Mouse (Mus musculus) kidney, embryonic 15.5 days (tissue): ENCODE data around the gene Aarsd1. TPM values are rescaled to one million over a fixed set of nuclear protein-coding genes. Genes with fewer than 3 reads are reported as not detected.
"Not testable (repeated sequence)": the region's sequence is repeated elsewhere in the genome, so short reads cannot be mapped to it uniquely, and the experiment has no call there.

ENCODE experiments used
- ATAC-seq: fragments of 200-750 bp; cut with Nextera tagmentation; replicated peaks from 2 replicates; pipeline ENCODE4 v1.8.0; 2017; ENCODE audit warnings: moderate TSS enrichment; ENCODE audit not compliant: low FRiP score
- H3K27ac ChIP-seq: fragments of 300-500 bp; sonication (generic); 2 replicates; pipeline ENCODE4 v1.5.1; 2015; ENCODE audit warnings: mild to moderate bottlenecking, inconsistent platforms
- H3K27me3 ChIP-seq: fragments of 300-500 bp; sonication (generic); 2 replicates; pipeline ENCODE4 v1.6.1; 2015; ENCODE audit warnings: inconsistent platforms
- H3K36me3 ChIP-seq: fragments of 300-500 bp; sonication (generic); 2 replicates; pipeline ENCODE4 v1.6.1; 2015; ENCODE audit warnings: inconsistent platforms
- H3K4me1 ChIP-seq: fragments of 300-500 bp; sonication (generic); 2 replicates; pipeline ENCODE4 v1.6.1; 2015; ENCODE audit warnings: inconsistent platforms
- H3K4me2 ChIP-seq: fragments of 300-500 bp; sonication (generic); 2 replicates; pipeline ENCODE4 v1.6.1; 2015; ENCODE audit warnings: moderate library complexity, mild to moderate bottlenecking, inconsistent platforms
- H3K4me3 ChIP-seq: fragments of 300-500 bp; sonication (generic); replicated peaks from 2 replicates; pipeline ENCODE4 v1.5.1; 2015; ENCODE audit warnings: mild to moderate bottlenecking, inconsistent platforms
- H3K9ac ChIP-seq: fragments of 300-500 bp; sonication (generic); 2 replicates; pipeline ENCODE4 v1.6.1; 2015; ENCODE audit warnings: mild to moderate bottlenecking, inconsistent platforms
- H3K9me3 ChIP-seq: fragments of 300-500 bp; sonication (generic); replicated peaks from 2 replicates; pipeline ENCODE4 v1.6.1; 2016; ENCODE audit warnings: inconsistent platforms
- WGBS: fragments of 180-500 bp; shearing (Covaris S2); methylation state at CpG from one replicate; pipeline ENCODE4 v1.1.7; 2015; ENCODE audit warnings: mixed read lengths; 5-methylcytosine and 5-hydroxymethylcytosine counted together
- polyA plus RNA-seq: library from polyadenylated mRNA; unstranded; fragments of >200 nt; fragmentation: Nextera tagmentation; extraction: Ambion mirVana; gene quantifications from 2 replicates; pipeline ENCODE4 v1.2.1, GENCODE M21; 2015

Aarsd1 gene
- polyA plus RNA-seq, 1 experiment from 2014 or later: 87.2 TPM

DNA sequence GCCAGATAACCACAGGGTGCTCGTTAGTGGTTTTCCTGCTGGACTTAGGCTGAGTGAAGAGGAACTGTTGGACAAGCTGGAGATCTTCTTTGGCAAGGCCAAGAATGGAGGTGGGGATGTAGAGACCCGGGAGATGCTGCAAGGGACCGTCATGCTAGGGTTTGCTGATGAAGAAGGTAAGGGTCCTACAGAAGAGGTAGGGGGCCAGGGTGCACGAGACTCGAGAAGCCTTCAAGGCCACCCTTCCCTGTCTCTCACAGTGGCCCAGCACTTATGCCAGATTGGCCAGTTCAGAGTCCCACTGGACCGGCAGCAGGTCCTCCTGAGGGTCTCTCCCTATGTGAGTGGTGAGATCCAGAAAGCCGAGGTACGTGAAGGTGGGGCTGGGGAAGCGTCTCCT lies 40.2 kb upstream of the Aarsd1 start:
- H3K4me2 ChIP-seq: no peak overlapping the region
- no peak overlapping the region for H3K9ac ChIP-seq
- no peaks in the 10 kb centered on the region for H3K27me3 ChIP-seq
- H3K9me3 ChIP-seq: no peaks in the 10 kb centered on the region
- ATAC-seq: 0 out of 2 replicates have a peak, but pooled peaks have one; percentile 19
- no peak overlapping the region for H3K4me3 ChIP-seq
- peaks cover 51% of the 10 kb centered on the region for H3K36me3 ChIP-seq
- peaks cover 42% of the 10 kb centered on the region for H3K4me1 ChIP-seq
- 95% methylated on average over 9 of the region's 9 CpGs for WGBS
- no peak overlapping the region for H3K27ac ChIP-seq

DNA sequence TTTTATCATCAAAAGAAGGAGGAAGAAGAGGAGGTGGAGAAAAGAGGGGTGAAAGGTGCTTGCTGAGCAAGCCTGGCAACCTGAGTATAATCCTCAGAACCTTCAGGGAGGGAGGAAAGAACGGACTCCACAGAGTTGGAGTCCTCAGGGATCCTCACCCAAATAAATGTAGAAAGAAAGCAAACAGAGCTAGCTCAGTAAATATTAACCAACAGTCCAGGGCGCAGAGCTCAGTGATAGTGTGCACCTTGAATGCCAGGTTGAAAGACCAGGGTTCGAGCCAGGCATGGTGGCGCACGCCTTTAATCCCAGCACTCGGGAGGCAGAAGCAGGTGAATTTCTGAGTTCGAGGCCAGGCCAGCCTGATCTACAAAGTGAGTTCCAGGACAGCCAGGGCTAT lies 38.2 kb upstream of the Aarsd1 start:
- Histone ChIP-seq H3K9ac (no peak overlapping the region), H3K4me2 (no peak overlapping the region), H3K4me3 (no peak overlapping the region), H3K9me3 (no peaks in the 10 kb centered on the region), H3K36me3 (peaks cover 32% of the 10 kb centered on the region), H3K4me1 (peaks cover 37% of the 10 kb centered on the region), H3K27me3 (no peaks in the 10 kb centered on the region), H3K27ac (no peak overlapping the region)
- ATAC-seq: no peak
- 86% methylated on average over 7 of the region's 7 CpGs for WGBS

DNA sequence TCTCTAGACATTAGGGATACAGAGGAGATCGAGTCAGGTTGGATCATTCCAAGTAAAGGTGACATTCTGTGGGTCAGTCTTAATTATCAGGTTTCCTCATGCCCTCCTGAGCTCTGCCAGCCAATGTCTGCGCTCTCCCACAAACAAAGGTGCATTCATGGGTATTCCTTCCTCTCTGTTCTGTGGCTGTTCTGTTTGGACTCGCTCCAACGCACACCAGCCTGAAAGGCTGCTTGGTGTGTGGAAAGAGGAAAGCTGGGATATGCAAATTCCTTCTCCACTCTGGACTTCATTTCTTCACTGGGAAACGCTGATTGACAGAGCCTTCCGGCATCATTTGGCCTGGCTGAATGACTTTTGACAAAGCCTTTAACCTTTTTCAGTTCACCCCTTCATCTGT lies 37.3 kb upstream of the Aarsd1 start:
- Histone ChIP-seq H3K4me3 (no peak overlapping the region), H3K4me1 (peaks cover 29% of the 10 kb centered on the region), H3K4me2 (no peak overlapping the region), H3K27me3 (no peaks in the 10 kb centered on the region), H3K9ac (no peak overlapping the region), H3K9me3 (no peaks in the 10 kb centered on the region), H3K27ac (peak overlapping the region; percentile 52; the same call in 1 of the 2 replicates), H3K36me3 (peaks cover 23% of the 10 kb centered on the region)
- 50% methylated on average over 6 of the region's 6 CpGs for WGBS
- ATAC-seq: peak; percentile 22; the same call in 1 of the 2 replicates

DNA sequence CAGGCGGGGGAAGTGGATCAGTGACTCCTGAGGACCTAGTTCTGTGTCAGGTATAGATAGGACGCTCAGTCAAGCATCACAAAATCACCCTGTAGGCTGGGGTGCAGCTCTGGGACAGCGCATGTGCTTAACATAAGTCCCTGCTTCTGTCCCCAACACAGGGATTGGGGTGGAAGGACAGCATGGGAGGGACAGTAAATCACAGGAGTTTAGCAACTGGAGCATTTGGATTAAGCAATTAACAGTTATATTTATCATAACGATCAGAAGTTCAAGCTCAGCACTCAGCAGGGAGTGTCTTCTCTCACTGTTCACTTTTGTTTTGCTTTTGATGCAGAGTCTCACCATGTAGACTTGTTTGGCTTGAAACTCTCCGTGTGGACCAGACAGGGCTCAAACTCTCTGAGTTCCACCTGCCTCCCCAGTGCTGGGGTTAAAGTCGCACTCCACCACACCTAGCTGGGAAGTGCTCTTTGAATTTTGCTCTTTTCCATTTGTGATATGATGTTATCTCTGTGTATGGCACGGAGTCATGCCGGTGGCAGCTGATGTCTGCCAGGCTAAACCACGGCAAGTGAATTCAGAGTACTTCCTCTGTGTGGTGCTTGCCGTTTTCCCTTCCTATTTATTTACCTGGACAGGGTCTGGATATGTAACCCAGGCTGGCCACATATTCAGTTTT lies 34.8 kb upstream of the Aarsd1 start:
- ATAC-seq: no peak
- WGBS: 61% methylated on average over 10 of the region's 10 CpGs
- H3K27ac ChIP-seq: no peak overlapping the region
- H3K36me3 ChIP-seq: no peaks in the 10 kb centered on the region
- H3K9ac ChIP-seq: no peak overlapping the region
- no peaks in the 10 kb centered on the region for H3K27me3 ChIP-seq
- H3K4me1 ChIP-seq: peaks cover 37% of the 10 kb centered on the region
- no peak overlapping the region for H3K4me2 ChIP-seq
- no peaks in the 10 kb centered on the region for H3K9me3 ChIP-seq
- H3K4me3 ChIP-seq: no peak overlapping the region

DNA sequence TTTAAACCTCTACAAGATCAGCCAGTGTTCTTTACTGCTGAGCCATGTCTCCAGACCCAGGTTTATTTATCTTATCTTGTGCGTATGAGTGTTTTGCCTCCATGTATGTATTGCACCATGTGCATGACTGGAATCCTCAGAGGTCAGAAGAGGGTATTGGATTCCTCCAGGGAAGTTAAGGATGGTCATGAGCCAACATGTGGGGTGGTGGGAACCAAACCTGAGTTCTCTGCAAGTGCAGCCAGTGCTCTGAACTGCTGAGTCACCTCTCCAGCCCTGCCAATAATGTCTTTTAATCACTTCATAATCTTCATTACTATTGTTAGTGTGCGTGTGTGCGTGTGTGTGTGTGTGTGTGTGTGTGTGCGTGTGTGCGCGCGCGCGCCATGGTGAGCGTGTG lies 34.1 kb upstream of the Aarsd1 start:
- Histone ChIP-seq H3K9me3 (no peaks in the 10 kb centered on the region), H3K9ac (no peak overlapping the region), H3K4me2 (no peak overlapping the region), H3K27ac (no peak overlapping the region), H3K36me3 (peaks cover 5% of the 10 kb centered on the region; the same call in 1 of the 2 replicates), H3K4me3 (no peak overlapping the region), H3K27me3 (no peaks in the 10 kb centered on the region), H3K4me1 (peaks cover 37% of the 10 kb centered on the region)
- 93% methylated on average over 10 of the region's 10 CpGs for WGBS
- no peak for ATAC-seq

DNA sequence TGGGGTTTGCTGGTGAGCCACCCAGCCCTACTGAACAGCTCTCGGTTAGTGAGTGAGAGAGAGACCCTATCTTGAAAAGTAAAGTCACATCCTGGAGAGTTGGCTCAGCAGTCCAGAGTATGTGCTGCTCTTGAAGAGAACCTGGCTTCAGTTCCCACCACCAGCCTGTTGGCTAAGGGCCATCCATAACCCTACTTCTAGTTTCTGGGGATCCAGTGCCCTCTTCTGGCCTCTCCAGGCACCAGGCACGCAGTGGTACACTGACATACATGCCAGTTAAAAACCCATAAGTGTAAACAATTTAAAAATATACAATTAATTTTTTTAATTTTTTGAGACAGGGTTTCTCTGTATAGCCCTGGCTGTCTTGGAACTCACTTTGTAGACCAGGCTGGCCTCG lies 33.0 kb upstream of the Aarsd1 start:
- 86% methylated on average over 3 of the region's 3 CpGs for WGBS
- peaks cover 12% of the 10 kb centered on the region for H3K36me3 ChIP-seq
- ATAC-seq: no peak

DNA sequence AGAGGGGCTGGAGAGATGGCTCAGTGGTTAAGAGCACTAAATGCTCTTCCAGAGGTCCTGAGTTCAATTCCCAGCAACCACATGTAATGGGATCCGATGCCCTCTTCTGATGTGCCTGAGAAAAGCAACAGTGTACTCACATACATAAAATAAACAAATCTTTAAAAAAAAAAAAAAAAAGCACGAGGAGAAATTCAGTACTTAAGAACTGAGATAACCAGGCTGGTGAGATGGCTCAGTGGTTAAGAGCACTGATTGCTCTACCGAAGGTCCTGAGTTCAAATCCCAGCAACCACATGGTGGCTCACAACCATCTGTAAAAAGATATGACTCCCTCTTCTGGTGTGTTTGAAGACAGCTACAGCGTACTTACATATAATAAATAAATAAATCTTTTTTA lies 32.2 kb upstream of the Aarsd1 start:
- H3K9ac ChIP-seq, ATAC-seq, H3K4me2 ChIP-seq, H3K4me3 ChIP-seq, H3K27me3 ChIP-seq, H3K27ac ChIP-seq, H3K9me3 ChIP-seq: not testable (repeated sequence)
- peaks cover 20% of the 10 kb centered on the region for H3K36me3 ChIP-seq
- WGBS: 82% methylated on average over 4 of the region's 4 CpGs
- H3K4me1 ChIP-seq: peaks cover 32% of the 10 kb centered on the region

More for the DNA sequence above, 33.0 kb upstream of the Aarsd1 start:
- no peaks in the 10 kb centered on the region for H3K27me3 ChIP-seq
- H3K9ac ChIP-seq: no peak overlapping the region
- H3K4me3 ChIP-seq: no peak overlapping the region
- no peak overlapping the region for H3K4me2 ChIP-seq
- peaks cover 34% of the 10 kb centered on the region for H3K4me1 ChIP-seq
- H3K27ac ChIP-seq: no peak overlapping the region
- no peaks in the 10 kb centered on the region for H3K9me3 ChIP-seq

DNA sequence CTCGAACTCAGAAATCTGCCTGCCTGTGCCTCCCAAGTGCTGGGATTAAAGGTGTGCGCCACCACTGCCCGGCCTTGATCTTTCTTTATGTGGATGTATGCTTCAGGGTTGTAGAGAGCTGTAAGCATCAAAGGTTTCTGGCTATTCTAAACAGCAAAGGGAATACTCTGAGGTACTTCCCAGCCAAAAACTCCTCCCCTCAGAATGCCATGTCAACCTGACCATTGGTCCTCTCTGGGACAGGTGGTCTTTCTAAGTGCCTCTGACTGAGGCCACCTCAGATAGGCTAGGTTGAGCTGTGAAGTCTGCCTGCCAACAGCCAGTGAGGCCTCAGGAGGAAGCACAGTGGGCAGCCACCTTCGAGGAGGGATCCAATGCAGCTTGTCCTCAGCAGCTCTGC lies 31.5 kb upstream of the Aarsd1 start:
- H3K9me3 ChIP-seq: no peaks in the 10 kb centered on the region
- H3K27me3 ChIP-seq: no peaks in the 10 kb centered on the region
- H3K27ac ChIP-seq: peak overlapping the region; percentile 59
- WGBS: 84% methylated on average over 4 of the region's 4 CpGs
- no peak for ATAC-seq
- peak overlapping the region; percentile 53 for H3K4me2 ChIP-seq
- peak overlapping the region; percentile 23; the same call in 1 of the 2 replicates for H3K9ac ChIP-seq
- H3K36me3 ChIP-seq: peaks cover 27% of the 10 kb centered on the region
- H3K4me3 ChIP-seq: peak overlapping the region; percentile 45
- peaks cover 32% of the 10 kb centered on the region for H3K4me1 ChIP-seq

DNA sequence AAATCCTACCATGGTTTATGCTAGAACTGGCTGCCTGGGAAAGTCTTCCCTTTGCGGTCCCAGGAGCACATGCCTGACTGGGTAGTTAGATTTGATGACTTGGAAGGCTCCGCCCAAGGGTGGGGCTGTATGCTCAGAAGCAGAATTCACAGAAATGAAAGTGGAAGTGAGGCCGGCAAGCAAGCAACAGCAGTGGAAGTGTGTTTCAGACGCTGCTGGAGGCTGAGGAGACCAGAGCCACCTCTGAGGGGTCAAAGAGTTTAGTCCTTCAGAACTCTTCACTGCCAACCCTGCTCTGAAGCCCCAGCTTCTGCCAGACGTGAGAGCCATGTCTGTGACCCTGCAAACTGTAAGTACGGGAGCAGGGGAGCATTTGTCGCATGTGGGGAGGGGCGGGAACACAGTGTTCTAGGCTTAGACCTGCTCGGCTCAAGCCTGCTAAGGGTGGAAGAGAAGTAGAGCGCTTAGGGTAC lies 30.9 kb upstream of the Aarsd1 start, which contains the start of gene Ifi35:
TSS of gene Ifi35 (plus strand) at position 134 of the 473 bp plus-strand sequence.
- peak within 1 kb of the TSS; percentile 45 for H3K4me3 ChIP-seq
- peak; percentile 78 for ATAC-seq
- peak within 1 kb of the TSS; percentile 59 for H3K27ac ChIP-seq
- WGBS: 20% methylated on average over 10 of the region's 10 CpGs
- no peaks in the 10 kb centered on the region for H3K9me3 ChIP-seq
- H3K4me2 ChIP-seq: peak within 1 kb of the TSS; percentile 53
- peaks cover 37% of the 10 kb centered on the region for H3K4me1 ChIP-seq
- H3K9ac ChIP-seq: peak within 1 kb of the TSS; percentile 23
- peaks cover 33% of the 10 kb centered on the region for H3K36me3 ChIP-seq
- no peaks in the 10 kb centered on the region for H3K27me3 ChIP-seq

DNA sequence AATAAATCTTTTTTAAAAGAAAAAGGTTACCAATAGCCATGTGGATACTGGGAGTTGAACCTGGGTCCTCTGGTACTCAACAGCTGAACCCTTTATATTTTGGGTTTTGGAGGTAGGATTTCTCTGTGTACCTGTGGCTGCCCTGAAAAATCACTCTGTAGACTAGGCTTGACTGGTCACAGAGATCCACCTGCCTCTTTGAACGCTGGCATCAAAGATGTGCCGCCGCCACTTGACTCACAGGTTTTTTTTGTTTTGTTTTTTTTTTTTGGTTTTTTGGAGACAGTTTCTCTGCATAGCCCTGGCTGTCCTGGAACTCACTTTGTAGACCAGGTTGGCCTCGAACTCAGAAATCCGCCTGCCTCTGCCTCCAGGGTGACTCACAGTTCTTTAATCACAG lies 30.4 kb upstream of the Aarsd1 start:
- 76% methylated on average over 5 of the region's 5 CpGs for WGBS
- Histone ChIP-seq H3K4me2 (peak overlapping the region; percentile 53), H3K9me3 (no peaks in the 10 kb centered on the region), H3K4me1 (peaks cover 41% of the 10 kb centered on the region), H3K27me3 (no peaks in the 10 kb centered on the region), H3K36me3 (peaks cover 34% of the 10 kb centered on the region), H3K9ac (peak overlapping the region; percentile 23; the same call in 1 of the 2 replicates), H3K4me3 (peak overlapping the region; percentile 45; the same call in 1 of the 2 replicates), H3K27ac (peak overlapping the region; percentile 59)
- ATAC-seq: no peak

DNA sequence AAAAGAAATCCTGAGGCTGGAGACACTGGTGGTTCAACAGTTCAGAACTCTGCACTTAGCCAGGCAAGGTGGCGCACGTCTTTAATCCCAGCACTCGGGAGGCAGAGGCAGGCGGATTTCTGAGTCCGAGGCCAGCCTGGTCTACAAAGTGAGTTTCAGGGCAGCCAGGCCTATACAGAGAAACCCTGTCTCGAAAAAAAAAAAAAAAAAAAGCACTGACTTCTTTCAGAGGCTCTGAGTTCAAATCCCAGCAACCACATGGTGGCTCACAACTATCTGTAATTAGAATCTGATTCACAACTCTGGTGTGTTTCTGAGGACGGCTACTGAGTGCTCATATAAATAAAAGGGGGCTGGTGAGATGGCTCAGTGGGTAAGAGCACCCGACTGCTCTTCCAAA lies 29.4 kb upstream of the Aarsd1 start:
- not testable (repeated sequence) for H3K9me3 ChIP-seq, ATAC-seq, H3K4me3 ChIP-seq, H3K4me2 ChIP-seq, H3K27me3 ChIP-seq, H3K9ac ChIP-seq, H3K27ac ChIP-seq
- WGBS: 89% methylated on average over 8 of the region's 8 CpGs
- H3K36me3 ChIP-seq: peaks cover 34% of the 10 kb centered on the region
- peaks cover 38% of the 10 kb centered on the region for H3K4me1 ChIP-seq

DNA sequence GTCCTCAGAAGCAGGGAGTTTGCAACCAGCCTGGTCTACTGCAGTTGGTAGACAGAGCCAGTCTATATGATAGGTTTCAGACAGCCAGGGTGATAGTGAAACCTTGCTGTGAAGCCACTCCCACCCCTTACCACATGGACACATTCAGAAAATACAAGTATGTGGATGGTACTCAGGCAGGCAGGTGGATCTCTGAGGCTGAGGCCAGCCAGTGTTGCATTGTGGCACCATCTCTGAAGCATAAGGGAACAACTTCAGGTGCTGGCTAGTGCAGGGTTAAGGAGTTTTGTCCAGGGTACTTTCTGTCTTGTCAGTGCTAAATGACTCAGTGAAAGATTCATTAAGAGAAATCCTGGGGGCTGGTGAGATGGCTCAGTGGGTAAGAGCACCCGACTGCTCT lies 28.9 kb upstream of the Aarsd1 start:
- Histone ChIP-seq H3K27ac (0 out of 2 replicates have a peak overlapping the region, but pooled peaks have one; percentile 4), H3K4me3 (no peak overlapping the region), H3K9me3 (no peaks in the 10 kb centered on the region), H3K36me3 (peaks cover 34% of the 10 kb centered on the region), H3K4me2 (no peak overlapping the region), H3K4me1 (peaks cover 38% of the 10 kb centered on the region), H3K27me3 (no peaks in the 10 kb centered on the region), H3K9ac (no peak overlapping the region)
- no peak for ATAC-seq
- WGBS: 69% methylated on average over 1 of the region's 1 CpGs
